Mouse (Mus musculus): ENCODE data around the gene Slc23a4. TPM values are rescaled to one million over a fixed set of nuclear protein-coding genes. Genes with fewer than 3 reads are reported as not detected.

Gene Slc23a4
- total and polyA plus RNA-seq, 3 experiments: 0.05 to 0.44 TPM; not detected in 1

DNA sequence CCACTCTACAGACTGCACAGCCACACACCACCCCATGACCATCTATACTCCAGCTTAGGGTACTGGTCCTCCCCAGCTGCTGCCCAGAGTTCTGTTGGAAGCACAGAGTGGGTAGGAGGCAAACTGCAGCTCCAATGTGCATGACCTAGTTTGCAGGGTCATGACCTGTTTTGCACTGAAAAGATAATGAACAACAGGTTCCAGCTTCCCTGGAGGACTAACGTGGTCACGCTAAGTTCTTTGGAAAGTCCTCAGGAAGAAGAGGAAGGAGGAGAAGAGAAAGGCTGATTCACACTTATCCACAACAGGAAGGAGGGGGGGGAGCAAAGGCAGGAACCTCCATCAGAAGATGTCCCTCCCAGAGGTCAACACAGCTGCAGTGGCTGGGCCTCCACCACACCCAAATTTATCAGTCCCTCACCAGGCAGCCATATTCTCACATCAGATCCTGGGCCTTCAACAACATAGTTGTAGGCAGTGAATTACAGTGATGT, 81.0 kb downstream of the Slc23a4 start:
- no peak for DNase-seq (ENCODE audit: low spot score)
- no peaks in the 10 kb centered on the region for H3K27me3 ChIP-seq (ENCODE audit: insufficient read depth, low read length)
- no peaks in the 10 kb centered on the region for H3K9me3 ChIP-seq (replicated peaks)
- peaks cover 46% of the 10 kb centered on the region for H3K4me1 ChIP-seq (ENCODE audit: insufficient read depth, low read depth, low read length)
- TF ChIP-seq POLR2AphosphoS5 (IDR thresholded peaks at IDR 0.05; ENCODE audit: insufficient replicate concordance, low read depth, low read length) (no peak), GATA2 (IDR thresholded peaks at IDR 0.05; ENCODE audit: borderline replicate concordance, low read depth, low read length) (no peak), GATA1 (IDR thresholded peaks at IDR 0.05; ENCODE audit: borderline replicate concordance, low read length) (no peak), CTCF (IDR thresholded peaks at IDR 0.05; ENCODE audit: low read depth, low read length) (no peak), TAL1 (conservative IDR thresholded peaks at IDR 0.05; ENCODE audit: low read depth, low read length) (no peak)
- ATAC-seq (ENCODE audit: extremely low read depth, insufficient number of reproducible peaks, low FRiP score, poor library complexity, severe bottlenecking): no peak
- H3K4me3 ChIP-seq (ENCODE audit: low read depth, low read length): no peak overlapping the region
- H3K36me3 ChIP-seq (replicated peaks): peaks cover 71% of the 10 kb centered on the region

DNA sequence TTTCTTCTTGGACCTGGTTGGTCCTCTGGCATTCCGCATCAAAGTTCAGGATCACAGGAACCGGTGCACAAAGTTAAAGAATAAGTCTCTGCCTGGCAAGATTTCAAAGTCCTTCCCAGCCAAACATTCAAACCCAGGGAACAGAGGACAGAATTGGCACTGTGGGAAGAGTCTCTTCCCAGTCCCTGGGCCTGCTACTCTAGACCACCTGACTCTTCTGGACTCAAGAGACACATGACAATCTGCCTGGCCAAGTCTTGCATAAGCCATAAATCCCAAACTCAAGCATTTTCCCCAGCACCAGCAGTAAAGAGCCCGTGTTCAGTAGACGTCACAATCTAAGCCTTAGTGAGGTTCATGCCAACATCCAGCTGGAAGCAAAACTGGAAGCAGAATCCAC, 81.5 kb downstream of the Slc23a4 start:
- Histone ChIP-seq H3K27me3 (ENCODE audit: insufficient read depth, low read length) (no peaks in the 10 kb centered on the region), H3K9me3 (replicated peaks) (no peaks in the 10 kb centered on the region), H3K4me3 (ENCODE audit: low read depth, low read length) (no peak overlapping the region), H3K36me3 (replicated peaks) (peaks cover 76% of the 10 kb centered on the region), H3K4me1 (ENCODE audit: insufficient read depth, low read depth, low read length) (peaks cover 51% of the 10 kb centered on the region)
- DNase-seq (ENCODE audit: low spot score): no peak
- no peak for ATAC-seq (ENCODE audit: extremely low read depth, insufficient number of reproducible peaks, low FRiP score, poor library complexity, severe bottlenecking)
- no peak for TF ChIP-seq GATA2 (IDR thresholded peaks at IDR 0.05; ENCODE audit: borderline replicate concordance, low read depth, low read length)
- no peak for TF ChIP-seq GATA1 (IDR thresholded peaks at IDR 0.05; ENCODE audit: borderline replicate concordance, low read length)
- TF ChIP-seq POLR2AphosphoS5 (IDR thresholded peaks at IDR 0.05; ENCODE audit: insufficient replicate concordance, low read depth, low read length): no peak
- TF ChIP-seq CTCF (IDR thresholded peaks at IDR 0.05; ENCODE audit: low read depth, low read length): no peak
- TF ChIP-seq TAL1 (conservative IDR thresholded peaks at IDR 0.05; ENCODE audit: low read depth, low read length): no peak

DNA sequence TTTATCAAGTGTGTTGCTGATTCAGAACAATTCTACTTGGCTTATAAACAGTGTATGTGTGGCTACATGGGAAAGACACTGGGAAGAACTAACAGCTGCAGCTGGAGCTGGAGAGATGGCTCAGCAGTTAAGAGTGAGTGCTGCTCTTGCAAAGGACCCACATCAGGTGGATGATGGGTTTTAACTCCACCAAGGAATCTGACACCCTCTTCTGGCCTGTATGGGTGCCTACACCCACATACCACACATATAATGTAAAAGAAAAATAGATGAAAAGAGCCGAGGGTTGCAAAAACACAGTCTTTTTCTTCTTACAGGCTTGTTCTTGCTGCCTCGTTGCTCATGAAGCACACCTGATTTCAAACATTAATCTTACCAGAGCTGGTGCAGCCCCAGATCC, 82.1 kb downstream of the Slc23a4 start:
- peaks cover 81% of the 10 kb centered on the region for H3K36me3 ChIP-seq (replicated peaks)
- TF ChIP-seq GATA1 (IDR thresholded peaks at IDR 0.05; ENCODE audit: borderline replicate concordance, low read length) (no peak), GATA2 (IDR thresholded peaks at IDR 0.05; ENCODE audit: borderline replicate concordance, low read depth, low read length) (no peak), POLR2AphosphoS5 (IDR thresholded peaks at IDR 0.05; ENCODE audit: insufficient replicate concordance, low read depth, low read length) (no peak), TAL1 (conservative IDR thresholded peaks at IDR 0.05; ENCODE audit: low read depth, low read length) (no peak), CTCF (IDR thresholded peaks at IDR 0.05; ENCODE audit: low read depth, low read length) (no peak)
- H3K27me3 ChIP-seq (ENCODE audit: insufficient read depth, low read length): no peaks in the 10 kb centered on the region
- DNase-seq (ENCODE audit: low spot score) (no peak), ATAC-seq (ENCODE audit: extremely low read depth, insufficient number of reproducible peaks, low FRiP score, poor library complexity, severe bottlenecking) (no peak)
- no peaks in the 10 kb centered on the region for H3K9me3 ChIP-seq (replicated peaks)
- H3K4me3 ChIP-seq (ENCODE audit: low read depth, low read length): no peak overlapping the region
- peaks cover 48% of the 10 kb centered on the region for H3K4me1 ChIP-seq (ENCODE audit: insufficient read depth, low read depth, low read length)

DNA sequence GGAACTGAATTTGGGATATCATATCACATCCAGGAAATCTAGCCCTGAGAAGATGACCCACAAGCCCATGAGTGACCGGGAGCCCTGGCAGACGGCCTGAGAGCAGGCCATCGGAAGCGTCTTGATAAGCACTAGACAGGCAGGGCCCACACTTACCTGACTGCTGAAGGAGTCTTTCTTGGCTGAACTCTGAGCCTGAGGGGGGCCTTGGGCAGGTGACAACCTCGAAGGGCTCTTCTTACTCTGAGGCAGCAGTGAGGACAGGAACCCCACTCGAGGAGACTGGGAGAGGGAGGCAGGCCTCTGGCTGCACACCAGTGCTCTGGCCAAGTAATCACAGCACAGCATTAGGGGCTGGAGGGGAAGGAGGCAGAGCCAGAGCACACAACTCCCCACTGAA, 83.8 kb downstream of the Slc23a4 start:
- H3K4me3 ChIP-seq (ENCODE audit: low read depth, low read length): no peak overlapping the region
- TF ChIP-seq CTCF (IDR thresholded peaks at IDR 0.05; ENCODE audit: low read depth, low read length) (no peak), GATA2 (IDR thresholded peaks at IDR 0.05; ENCODE audit: borderline replicate concordance, low read depth, low read length) (no peak), GATA1 (IDR thresholded peaks at IDR 0.05; ENCODE audit: borderline replicate concordance, low read length) (no peak), POLR2AphosphoS5 (IDR thresholded peaks at IDR 0.05; ENCODE audit: insufficient replicate concordance, low read depth, low read length) (no peak), TAL1 (conservative IDR thresholded peaks at IDR 0.05; ENCODE audit: low read depth, low read length) (no peak)
- H3K27me3 ChIP-seq (ENCODE audit: insufficient read depth, low read length): no peaks in the 10 kb centered on the region
- peaks cover 35% of the 10 kb centered on the region for H3K4me1 ChIP-seq (ENCODE audit: insufficient read depth, low read depth, low read length)
- H3K9me3 ChIP-seq (replicated peaks): no peaks in the 10 kb centered on the region
- peaks cover 98% of the 10 kb centered on the region for H3K36me3 ChIP-seq (replicated peaks)
- DNase-seq (ENCODE audit: low spot score) (no peak), ATAC-seq (ENCODE audit: extremely low read depth, insufficient number of reproducible peaks, low FRiP score, poor library complexity, severe bottlenecking) (no peak)

DNA sequence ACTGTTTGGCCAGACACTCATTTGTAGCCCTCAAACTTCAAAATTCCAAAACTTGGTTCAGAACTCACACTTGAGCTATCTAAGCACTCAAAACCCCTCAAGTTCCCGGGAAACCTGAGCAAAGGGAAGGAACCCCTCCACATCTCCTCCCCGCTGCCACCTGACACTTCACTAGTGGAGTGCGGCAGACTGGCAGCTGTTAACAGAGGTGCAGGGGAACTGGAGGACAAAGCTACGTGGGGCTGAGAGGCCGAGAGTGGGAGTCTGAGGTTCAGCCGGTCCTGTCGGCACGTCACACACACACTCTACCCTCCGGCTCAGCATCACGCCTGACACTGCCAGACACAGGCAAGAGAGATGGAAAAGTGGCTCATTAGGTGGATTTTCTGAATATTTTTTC, 84.4 kb downstream of the Slc23a4 start:
- peaks cover 36% of the 10 kb centered on the region for H3K4me1 ChIP-seq (ENCODE audit: insufficient read depth, low read depth, low read length)

DNA sequence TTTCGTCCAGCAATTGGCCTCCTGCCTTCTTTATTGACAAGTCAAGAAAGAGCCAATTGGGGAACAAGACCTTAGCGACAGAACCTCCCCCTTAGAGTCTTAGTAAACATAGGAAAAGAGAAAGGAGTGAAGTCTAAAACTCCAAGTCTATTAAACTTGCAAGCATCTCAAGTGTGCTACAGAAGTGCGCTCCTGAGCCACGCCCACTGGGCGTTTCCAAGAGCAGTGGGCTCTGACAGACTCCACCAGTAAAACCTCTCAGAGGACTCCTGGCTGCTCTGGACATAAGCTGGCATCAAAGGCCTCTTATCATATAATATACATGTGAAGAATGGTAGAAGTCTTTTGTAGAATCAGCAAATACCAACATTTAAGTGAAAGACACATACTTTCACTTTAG, 84.8 kb downstream of the Slc23a4 start:
- DNase-seq (ENCODE audit: low spot score) (no peak), ATAC-seq (ENCODE audit: extremely low read depth, insufficient number of reproducible peaks, low FRiP score, poor library complexity, severe bottlenecking) (no peak)
- TF ChIP-seq POLR2AphosphoS5 (IDR thresholded peaks at IDR 0.05; ENCODE audit: insufficient replicate concordance, low read depth, low read length): no peak
- TF ChIP-seq GATA1 (IDR thresholded peaks at IDR 0.05; ENCODE audit: borderline replicate concordance, low read length): no peak
- no peak for TF ChIP-seq CTCF (IDR thresholded peaks at IDR 0.05; ENCODE audit: low read depth, low read length)
- no peak for TF ChIP-seq TAL1 (conservative IDR thresholded peaks at IDR 0.05; ENCODE audit: low read depth, low read length)
- no peak for TF ChIP-seq GATA2 (IDR thresholded peaks at IDR 0.05; ENCODE audit: borderline replicate concordance, low read depth, low read length)
- no peaks in the 10 kb centered on the region for H3K27me3 ChIP-seq (ENCODE audit: insufficient read depth, low read length)
- no peaks in the 10 kb centered on the region for H3K9me3 ChIP-seq (replicated peaks)
- peaks cover 97% of the 10 kb centered on the region for H3K36me3 ChIP-seq (replicated peaks)
- no peak overlapping the region for H3K4me3 ChIP-seq (ENCODE audit: low read depth, low read length)
- H3K4me1 ChIP-seq (ENCODE audit: insufficient read depth, low read depth, low read length): peaks cover 33% of the 10 kb centered on the region

More for the DNA sequence above, 84.4 kb downstream of the Slc23a4 start:
- TF ChIP-seq CTCF (IDR thresholded peaks at IDR 0.05; ENCODE audit: low read depth, low read length) (no peak), GATA1 (IDR thresholded peaks at IDR 0.05; ENCODE audit: borderline replicate concordance, low read length) (no peak)
- no peak for ATAC-seq (ENCODE audit: extremely low read depth, insufficient number of reproducible peaks, low FRiP score, poor library complexity, severe bottlenecking)
- no peak for DNase-seq (ENCODE audit: low spot score)
- H3K9me3 ChIP-seq (replicated peaks): no peaks in the 10 kb centered on the region
- H3K27me3 ChIP-seq (ENCODE audit: insufficient read depth, low read length): no peaks in the 10 kb centered on the region
- peaks cover 98% of the 10 kb centered on the region for H3K36me3 ChIP-seq (replicated peaks)
- H3K4me3 ChIP-seq (ENCODE audit: low read depth, low read length): no peak overlapping the region
